Mouse (Mus musculus): ENCODE data around the gene Sorcs2. TPM values are rescaled to one million over a fixed set of nuclear protein-coding genes. Genes with fewer than 3 reads are reported as not detected.

The Sorcs2 gene
- total RNA-seq, 2 experiments from 2014 or later = 36.6 to 45.0 TPM

- intact Hi-C loops (cut with DNase I) = no loop called here
- no peak for DNase-seq (ENCODE audit: low spot score in 2 of 2)
These were observed 202.5 kb downstream of the Sorcs2 start for GRCm38 (mm10) chr5:36195436-36195835.

- DNase-seq (ENCODE audit: low spot score in 2 of 2) = no peak
- intact Hi-C loops (cut with DNase I) = no loop called here
These were observed 203.3 kb downstream of the Sorcs2 start for GRCm38 (mm10) chr5:36194631-36195030.

GRCm38 (mm10) chr5:36192677-36193076, 205.3 kb downstream of the Sorcs2 start:
- DNase-seq (ENCODE audit: low spot score in 2 of 2) = no peak

GRCm38 (mm10) chr5:36191876-36192275, 206.1 kb downstream of the Sorcs2 start:
- DNase-seq (ENCODE audit: low spot score in 2 of 2) = no peak
- intact Hi-C loops (cut with DNase I) = no loop called here

More at GRCm38 (mm10) chr5:36192677-36193076, 205.3 kb downstream of the Sorcs2 start:
- intact Hi-C loops (cut with DNase I) = no loop called here

- intact Hi-C loops (cut with DNase I) = no loop called here
- no peak for DNase-seq (ENCODE audit: low spot score in 2 of 2)
These were observed 206.7 kb downstream of the Sorcs2 start for GRCm38 (mm10) chr5:36191285-36191684.

- intact Hi-C loops (cut with DNase I) = no loop called here
- DNase-seq (ENCODE audit: low spot score in 2 of 2) = no peak
These were observed 209.6 kb downstream of the Sorcs2 start for GRCm38 (mm10) chr5:36188310-36188709.

GRCm38 (mm10) chr5:36186294-36187053, 211.5 kb downstream of the Sorcs2 start:
- no peak for DNase-seq (ENCODE audit: low spot score in 2 of 2)
- intact Hi-C loops (cut with DNase I) = no loop called here

GRCm38 (mm10) chr5:36182326-36182725, 215.6 kb downstream of the Sorcs2 start:
- no peak for DNase-seq (ENCODE audit: low spot score in 2 of 2)
- intact Hi-C loops (cut with DNase I) = no loop called here

- intact Hi-C loops (cut with DNase I) = no loop called here
- no peak for DNase-seq (ENCODE audit: low spot score in 2 of 2)
These were observed 218.2 kb downstream of the Sorcs2 start for GRCm38 (mm10) chr5:36179708-36180107.

GRCm38 (mm10) chr5:36178785-36179184, 219.2 kb downstream of the Sorcs2 start:
- DNase-seq (ENCODE audit: low spot score in 2 of 2) = no peak
- intact Hi-C loops (cut with DNase I) = no loop called here

GRCm38 (mm10) chr5:36178215-36178614, 219.7 kb downstream of the Sorcs2 start:
- intact Hi-C loops (cut with DNase I) = no loop called here
- DNase-seq (ENCODE audit: low spot score in 2 of 2) = no peak

- no peak for DNase-seq (ENCODE audit: low spot score in 2 of 2)
- intact Hi-C loops (cut with DNase I) = no loop called here
These were observed 221.1 kb downstream of the Sorcs2 start for GRCm38 (mm10) chr5:36176873-36177272.

GRCm38 (mm10) chr5:36176409-36176808, 221.5 kb downstream of the Sorcs2 start:
- DNase-seq (ENCODE audit: low spot score in 2 of 2) = no peak
- intact Hi-C loops (cut with DNase I) = no loop called here

GRCm38 (mm10) chr5:36174569-36175115, 223.3 kb downstream of the Sorcs2 start:
- intact Hi-C loops (cut with DNase I) = no loop called here
- DNase-seq (ENCODE audit: low spot score in 2 of 2) = no peak

GRCm38 (mm10) chr5:36168963-36169650, 228.8 kb downstream of the Sorcs2 start:
- peak; percentile 22 to 23 for DNase-seq (ENCODE audit: low spot score in 2 of 2)
- intact Hi-C loops (cut with DNase I) = no loop called here

- no peak for DNase-seq (ENCODE audit: low spot score in 2 of 2)
- intact Hi-C loops (cut with DNase I) = no loop called here
These were observed 231.5 kb downstream of the Sorcs2 start for GRCm38 (mm10) chr5:36166346-36167013.

- intact Hi-C loops (cut with DNase I) = no loop called here
- DNase-seq (ENCODE audit: low spot score in 2 of 2) = no peak
These were observed 232.3 kb downstream of the Sorcs2 start for GRCm38 (mm10) chr5:36165424-36166302.

- DNase-seq (ENCODE audit: low spot score in 2 of 2) = no peak
- intact Hi-C loops (cut with DNase I) = no loop called here
These were observed 243.0 kb downstream of the Sorcs2 start for GRCm38 (mm10) chr5:36154879-36155485.

- intact Hi-C loops (cut with DNase I) = no loop called here
- DNase-seq (ENCODE audit: low spot score in 2 of 2) = no peak
These were observed 244.7 kb downstream of the Sorcs2 start for GRCm38 (mm10) chr5:36153261-36153660.

Data from left cerebral cortex, postnatal 36 days (tissue).